Mouse (Mus musculus) cerebellum, adult 2 months (tissue): Measurements from ENCODE around the gene Vmn1r112.
"Not testable (repeated sequence)": the region's sequence is repeated elsewhere in the genome, so short reads cannot be mapped to it uniquely, and the experiment has no call there.

Experiments used
- CTCF ChIP-seq: fragments of 200-500 bp; IDR thresholded peaks from 2 replicates; pipeline ENCODE4 v1.5.1; 2011; ENCODE audit warnings: low read depth, mild to moderate bottlenecking, control low read depth, low read length, moderate library complexity, borderline replicate concordance; ENCODE audit not compliant: insufficient read depth
- POLR2A ChIP-seq: fragments of 200-500 bp; IDR thresholded peaks from 2 replicates; pipeline ENCODE4 v1.6.1; 2011; ENCODE audit warnings: low read length, control low read depth, borderline replicate concordance; ENCODE audit not compliant: insufficient read depth

DNA sequence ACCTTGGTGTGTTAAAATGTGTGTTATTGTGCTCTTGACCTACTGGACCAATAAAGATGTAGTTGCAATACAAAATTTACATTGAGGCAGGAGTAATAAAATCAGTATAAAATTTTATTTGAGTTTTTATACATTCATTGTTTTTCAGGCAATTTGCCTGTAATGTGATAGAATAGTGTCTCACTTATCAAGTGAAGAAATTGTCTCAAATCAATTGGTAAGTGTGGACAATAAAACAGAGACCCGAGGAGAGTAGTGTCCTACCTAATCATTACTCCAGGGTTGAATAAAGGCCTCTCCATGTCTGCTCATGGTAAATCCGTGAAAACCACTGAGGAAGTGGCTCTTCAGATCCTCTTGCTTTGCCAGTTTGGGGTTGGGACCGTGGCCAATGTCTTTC is at the start of gene Vmn1r112:
- TF ChIP-seq CTCF, POLR2A: not testable (repeated sequence)
